Mouse (Mus musculus) embryonic facial prominence, embryonic 14.5 days (tissue): ENCODE results near the gene Ruvbl1. TPM values are rescaled to one million over a fixed set of nuclear protein-coding genes. Genes with fewer than 3 reads are reported as not detected.

Experiments
- ATAC-seq: fragments of 200-750 bp; cut with Nextera tagmentation; 2 replicates; pipeline ENCODE4 v1.8.0; 2017; ENCODE audit warnings: low read depth, moderate number of reproducible peaks, moderate TSS enrichment
- DNase-seq: peaks from one replicate; pipeline ENCODE4 v3.0.0-alpha.2; 2015; ENCODE audit warnings: low spot score
- H3K27ac ChIP-seq: fragments of 300-500 bp; sonication (generic); replicated peaks from 2 replicates; pipeline ENCODE4 v1.5.1; 2014; ENCODE audit warnings: low read depth, mild to moderate bottlenecking, low read length, moderate library complexity
- H3K27me3 ChIP-seq: fragments of 300-500 bp; sonication (generic); replicated peaks from 2 replicates; pipeline ENCODE4 v1.6.1; 2014; ENCODE audit warnings: low read length; ENCODE audit not compliant: control insufficient read depth, insufficient read depth
- H3K36me3 ChIP-seq: fragments of 300-500 bp; sonication (generic); 2 replicates; pipeline ENCODE4 v1.6.1; 2014; ENCODE audit warnings: low read length, mixed read lengths; ENCODE audit not compliant: control insufficient read depth, insufficient read depth
- H3K4me1 ChIP-seq: fragments of 300-500 bp; sonication (generic); 2 replicates; pipeline ENCODE4 v1.6.1; 2014; ENCODE audit warnings: antibody characterized with exemption, low read length; ENCODE audit not compliant: control insufficient read depth, insufficient read depth
- H3K4me2 ChIP-seq: fragments of 300-500 bp; sonication (generic); 2 replicates; pipeline ENCODE4 v1.6.1; 2014; ENCODE audit warnings: low read depth, mild to moderate bottlenecking, low read length, moderate library complexity, mixed read lengths
- H3K4me3 ChIP-seq: fragments of 300-500 bp; sonication (generic); 2 replicates; pipeline ENCODE4 v1.5.1; 2014; ENCODE audit warnings: low read depth, mild to moderate bottlenecking, low read length
- H3K9ac ChIP-seq: fragments of 300-500 bp; sonication (generic); 2 replicates; pipeline ENCODE4 v1.6.1; 2014; ENCODE audit warnings: low read depth, mild to moderate bottlenecking, low read length, moderate library complexity, mixed read lengths
- H3K9me3 ChIP-seq: fragments of 300-500 bp; sonication (generic); 2 replicates; pipeline ENCODE4 v1.6.1; 2016; ENCODE audit warnings: low read length; ENCODE audit not compliant: control insufficient read depth
- WGBS: fragments of 180-500 bp; shearing (Covaris S2); extraction: QIAGEN DNeasy Blood & Tissue Kit; methylation state at CpG from one replicate; pipeline ENCODE4 v1.1.7; 2014; 5-methylcytosine and 5-hydroxymethylcytosine counted together
- polyA plus RNA-seq: library from polyadenylated mRNA; unstranded; fragments of >200 nt; fragmentation: Nextera tagmentation; extraction: Ambion mirVana; gene quantifications from 2 replicates; pipeline ENCODE4 v1.2.1, GENCODE M21; 2014

Gene Ruvbl1
- polyA plus RNA-seq, 1 experiment from 2014 or later = 118 TPM

GRCm38 (mm10) chr6:88486893-88487292, 21.7 kb downstream of the Ruvbl1 start:
- Histone ChIP-seq H3K27ac (no peak overlapping the region), H3K27me3 (no peaks in the 10 kb centered on the region), H3K4me1 (no peaks in the 10 kb centered on the region), H3K9ac (no peak overlapping the region), H3K36me3 (peaks cover 84% of the 10 kb centered on the region), H3K4me2 (no peak overlapping the region), H3K4me3 (no peak overlapping the region), H3K9me3 (no peaks in the 10 kb centered on the region)
- WGBS = 82% methylated on average over 8 of the region's 8 CpGs
- no peak for ATAC-seq
- DNase-seq = peak; percentile 55

- H3K4me2 ChIP-seq = no peak overlapping the region
- WGBS = 91% methylated on average over 7 of the region's 7 CpGs
- H3K9ac ChIP-seq = no peak overlapping the region
- DNase-seq (no peak), ATAC-seq (no peak)
- no peak overlapping the region for H3K27ac ChIP-seq
- no peaks in the 10 kb centered on the region for H3K4me1 ChIP-seq
- H3K9me3 ChIP-seq = no peaks in the 10 kb centered on the region
- H3K4me3 ChIP-seq = no peak overlapping the region
- peaks cover 83% of the 10 kb centered on the region for H3K36me3 ChIP-seq
- H3K27me3 ChIP-seq = no peaks in the 10 kb centered on the region
These were observed 23.8 kb downstream of the Ruvbl1 start for GRCm38 (mm10) chr6:88489026-88489425.

DNA sequence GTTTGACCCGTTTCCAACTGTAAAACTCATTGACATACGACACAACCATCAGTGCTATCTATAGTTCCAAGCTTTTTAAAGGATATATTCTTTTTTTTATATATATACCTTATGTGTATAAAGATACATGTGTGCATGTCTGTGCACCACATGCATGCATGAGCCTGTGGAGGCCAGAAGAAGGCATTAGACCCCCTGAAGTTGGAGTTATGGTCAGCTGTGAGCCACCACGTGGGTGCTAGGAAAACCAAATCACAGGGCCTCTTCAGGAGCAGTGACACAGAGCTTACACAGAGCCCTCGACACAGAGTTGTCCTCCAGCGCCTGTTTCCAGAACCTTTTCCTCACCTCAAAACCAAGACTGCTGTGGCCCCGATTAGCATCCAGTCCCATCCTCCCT, 24.6 kb downstream of the Ruvbl1 start:
- H3K36me3 ChIP-seq = peaks cover 78% of the 10 kb centered on the region
- H3K9me3 ChIP-seq = no peaks in the 10 kb centered on the region
- no peak overlapping the region for H3K27ac ChIP-seq
- no peak overlapping the region for H3K4me3 ChIP-seq
- WGBS = 82% methylated on average over 6 of the region's 6 CpGs
- no peak for ATAC-seq
- no peaks in the 10 kb centered on the region for H3K27me3 ChIP-seq
- H3K4me2 ChIP-seq = no peak overlapping the region
- no peak for DNase-seq
- no peaks in the 10 kb centered on the region for H3K4me1 ChIP-seq
- H3K9ac ChIP-seq = no peak overlapping the region

GRCm38 (mm10) chr6:88490629-88491354, 25.6 kb downstream of the Ruvbl1 start:
- DNase-seq (no peak), ATAC-seq (no peak)
- Histone ChIP-seq H3K9me3 (no peaks in the 10 kb centered on the region), H3K4me1 (no peaks in the 10 kb centered on the region), H3K4me2 (no peak overlapping the region), H3K4me3 (no peak overlapping the region), H3K27ac (no peak overlapping the region), H3K9ac (no peak overlapping the region), H3K36me3 (peaks cover 73% of the 10 kb centered on the region), H3K27me3 (no peaks in the 10 kb centered on the region)
- 89% methylated on average over 12 of the region's 12 CpGs for WGBS

GRCm38 (mm10) chr6:88493712-88494111, 28.5 kb downstream of the Ruvbl1 start:
- H3K9ac ChIP-seq = no peak overlapping the region
- no peaks in the 10 kb centered on the region for H3K4me1 ChIP-seq
- no peaks in the 10 kb centered on the region for H3K27me3 ChIP-seq
- no peak overlapping the region for H3K4me3 ChIP-seq
- no peak overlapping the region for H3K27ac ChIP-seq
- ATAC-seq (no peak), DNase-seq (no peak)
- H3K9me3 ChIP-seq = no peaks in the 10 kb centered on the region
- no peak overlapping the region for H3K4me2 ChIP-seq
- WGBS = 90% methylated on average over 6 of the region's 6 CpGs
- peaks cover 70% of the 10 kb centered on the region for H3K36me3 ChIP-seq

- 0 out of 2 replicates have a peak, but pooled peaks cover 2% of the 10 kb centered on the region for H3K4me1 ChIP-seq
- no peak overlapping the region for H3K27ac ChIP-seq
- H3K27me3 ChIP-seq = no peaks in the 10 kb centered on the region
- peak overlapping the region; percentile 73 for H3K9ac ChIP-seq
- H3K36me3 ChIP-seq = peaks cover 65% of the 10 kb centered on the region
- H3K4me3 ChIP-seq = peak overlapping the region; percentile 53
- peak overlapping the region; percentile 95 for H3K4me2 ChIP-seq
- peak; percentile 83 for ATAC-seq
- no peaks in the 10 kb centered on the region for H3K9me3 ChIP-seq
- WGBS = 6% methylated on average over 39 of the region's 76 CpGs
- DNase-seq = peak; percentile 66
These were observed 34.5 kb downstream of the Ruvbl1 start for GRCm38 (mm10) chr6:88499481-88500404.

DNA sequence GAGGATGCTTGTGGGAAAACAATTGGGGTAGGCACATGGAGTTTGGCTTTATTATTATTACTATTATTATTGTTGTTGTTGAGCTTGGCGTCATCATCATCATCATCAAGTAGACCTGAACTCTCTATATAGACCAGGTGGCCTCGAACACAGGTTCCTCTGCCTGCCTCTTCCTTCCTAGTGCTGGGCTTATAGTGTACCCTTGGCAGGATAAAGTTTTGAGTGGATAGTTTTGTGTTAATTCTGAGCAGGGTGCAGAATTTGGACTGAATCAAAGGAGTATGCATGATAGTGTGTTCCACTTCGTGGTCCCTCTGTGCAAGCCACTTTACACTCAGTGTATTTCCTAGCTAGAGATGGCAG, 35.2 kb downstream of the Ruvbl1 start:
- WGBS = 11% methylated on average over 3 of the region's 3 CpGs

GRCm38 (mm10) chr6:88502030-88502970, 37.1 kb downstream of the Ruvbl1 start:
- no peaks in the 10 kb centered on the region for H3K9me3 ChIP-seq
- WGBS = 77% methylated on average over 13 of the region's 13 CpGs
- DNase-seq (no peak), ATAC-seq (no peak)
- H3K4me1 ChIP-seq = 0 out of 2 replicates have a peak, but pooled peaks cover 2% of the 10 kb centered on the region
- H3K36me3 ChIP-seq = peaks cover 73% of the 10 kb centered on the region
- H3K4me2 ChIP-seq = no peak overlapping the region
- H3K27ac ChIP-seq = no peak overlapping the region
- H3K4me3 ChIP-seq = no peak overlapping the region
- no peaks in the 10 kb centered on the region for H3K27me3 ChIP-seq
- no peak overlapping the region for H3K9ac ChIP-seq

More for the DNA sequence above, 35.2 kb downstream of the Ruvbl1 start:
- H3K4me3 ChIP-seq = peak overlapping the region; percentile 53
- H3K9ac ChIP-seq = peak overlapping the region; percentile 73
- H3K4me2 ChIP-seq = peak overlapping the region; percentile 95
- H3K27ac ChIP-seq = no peak overlapping the region
- ATAC-seq = no peak
- H3K4me1 ChIP-seq = 0 out of 2 replicates have a peak, but pooled peaks cover 2% of the 10 kb centered on the region
- no peaks in the 10 kb centered on the region for H3K27me3 ChIP-seq
- H3K36me3 ChIP-seq = peaks cover 70% of the 10 kb centered on the region
- DNase-seq = no peak
- H3K9me3 ChIP-seq = no peaks in the 10 kb centered on the region
